Mouse (Mus musculus) adrenal gland (tissue): Measurements from ENCODE around the gene Mup8.
"Not testable (repeated sequence)": the region's sequence is repeated elsewhere in the genome, so short reads cannot be mapped to it uniquely, and the experiment has no call there.

Source experiments
- intact Hi-C: fragments of 180-260 bp; cut with DNase I; formaldehyde crosslinking; loops from one replicate; pipeline ENCODE4 v1.15.1; 2025
- long read RNA-seq, 2 experiments: library from polyadenylated mRNA; unstranded; transcript quantifications; one replicate each; pipeline ENCODE4 v2.0.0; 2020; ENCODE audit warnings: borderline replicate concordance in 1 of 2; ENCODE audit not compliant: insufficient replicate concordance in 1 of 2

Mup8 gene
- long read RNA-seq, experiment 1, result 0 reads
- long read RNA-seq, experiment 2, result 0 reads

GRCm38 (mm10) chr4:60222499-60222898 lies at the start of gene Mup8:
TSS of gene Mup8 (minus strand) at chr4:60222599.
- intact Hi-C loops, result not testable (repeated sequence)

GRCm38 (mm10) chr4:60265977-60266770 lies 43.8 kb upstream of the Mup8 start:
- intact Hi-C loops, result not testable (repeated sequence)

- intact Hi-C loops, result not testable (repeated sequence)
Measured at GRCm38 (mm10) chr4:60262706-60263105, 40.3 kb upstream of the Mup8 start.
